Mouse (Mus musculus) spleen, postnatal 4 days (tissue): Measurements from ENCODE around the gene Golt1a.

Experiments used
- DNase-seq, 2 experiments: peaks; one replicate each; pipeline ENCODE4 v3.0.0; 2022; ENCODE audit warnings: low spot score in 2 of 2

Gene Golt1a

DNA sequence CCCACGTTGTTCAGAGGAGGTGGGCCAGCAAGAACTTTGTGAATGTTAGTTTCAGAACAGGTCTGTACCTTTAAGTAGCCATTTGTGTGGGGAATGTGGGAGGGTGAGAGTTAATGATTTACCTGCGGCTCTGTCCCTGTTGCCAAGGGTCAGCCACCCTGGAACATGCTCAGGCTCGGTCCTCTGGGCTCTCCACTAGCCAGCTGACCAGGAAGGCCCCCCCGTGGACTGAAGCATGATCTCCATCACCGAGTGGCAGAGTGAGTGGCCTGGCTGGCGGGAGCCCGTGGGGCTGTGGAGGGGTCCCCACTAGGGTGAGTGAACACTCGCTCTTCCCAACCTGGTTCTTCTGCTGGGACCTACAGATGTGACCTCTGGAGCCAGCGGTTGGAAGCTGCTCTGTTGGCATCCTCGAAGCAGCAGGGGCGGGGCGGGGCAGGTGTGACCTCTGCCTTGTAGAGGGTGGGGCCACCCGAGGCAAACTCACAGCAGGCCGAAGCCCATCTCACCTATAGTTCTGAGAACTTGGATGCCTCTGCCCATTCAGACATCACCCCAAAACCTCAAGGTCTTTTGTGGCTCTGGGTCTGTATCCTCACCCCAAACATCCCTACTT lies at the start of gene Golt1a:
Gene Golt1a (plus strand): TSS at position 149 of the 616 bp plus-strand sequence.
- no peak for DNase-seq

DNA sequence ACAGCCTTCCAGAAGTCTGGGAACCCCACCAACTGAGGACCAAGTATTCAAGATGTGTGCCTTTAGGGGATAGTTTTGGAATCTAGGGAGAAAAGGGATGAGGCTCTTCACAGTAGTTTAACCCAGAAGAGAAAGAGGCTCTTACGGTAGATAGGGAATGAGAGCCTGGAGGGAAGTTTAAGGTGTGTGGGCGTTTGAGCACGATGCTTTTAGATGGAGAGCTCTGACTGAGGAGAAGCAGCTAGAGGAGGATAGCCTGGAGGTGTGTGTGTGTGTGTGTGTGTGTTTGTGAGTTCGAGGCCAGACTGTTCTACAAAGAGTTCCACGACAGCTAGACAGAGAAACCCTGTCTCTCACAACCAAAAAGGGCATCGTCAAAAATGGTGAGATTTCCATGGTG lies 47.0 kb upstream of the Golt1a start:
- DNase-seq, result no peak

DNA sequence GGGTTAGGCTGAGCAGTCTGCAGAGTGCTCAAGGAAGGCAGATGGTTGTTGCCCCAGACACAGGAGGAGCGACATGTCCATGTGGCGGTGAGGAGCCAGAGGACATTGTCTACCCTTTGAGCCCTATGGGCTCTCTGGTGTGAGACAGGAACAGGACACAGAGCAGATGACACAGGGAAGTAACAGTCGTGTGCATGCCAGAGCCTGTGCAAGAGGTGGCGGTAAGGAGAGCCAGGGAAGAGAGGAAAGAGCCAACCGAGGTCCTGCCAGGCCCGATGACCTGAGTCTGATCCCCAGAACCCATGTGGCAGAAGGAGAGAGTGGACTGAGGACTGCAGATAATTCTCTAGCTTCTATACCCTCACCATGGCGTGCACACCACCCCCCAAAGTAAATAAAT lies 46.5 kb upstream of the Golt1a start:
- no peak for DNase-seq

DNA sequence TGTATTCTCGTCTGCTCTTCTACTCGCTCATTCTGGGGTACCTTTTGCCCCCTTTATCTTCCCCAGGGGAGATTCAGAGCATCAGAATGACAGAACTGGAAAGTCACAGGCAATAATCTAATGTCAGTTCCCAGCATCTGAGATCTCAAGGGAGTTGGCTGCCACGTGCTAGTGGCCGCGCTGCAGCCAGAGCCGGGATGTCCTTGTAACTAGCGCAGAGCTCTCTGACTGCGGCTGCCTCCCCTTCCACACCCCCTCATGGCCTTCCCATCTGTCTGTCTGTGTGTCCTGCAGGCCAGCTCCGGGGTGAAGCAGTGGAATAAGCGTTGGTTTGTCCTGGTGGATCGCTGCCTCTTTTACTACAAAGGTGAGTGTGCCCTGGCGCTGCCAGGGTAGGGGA lies 45.2 kb upstream of the Golt1a start:
- DNase-seq, result no peak

DNA sequence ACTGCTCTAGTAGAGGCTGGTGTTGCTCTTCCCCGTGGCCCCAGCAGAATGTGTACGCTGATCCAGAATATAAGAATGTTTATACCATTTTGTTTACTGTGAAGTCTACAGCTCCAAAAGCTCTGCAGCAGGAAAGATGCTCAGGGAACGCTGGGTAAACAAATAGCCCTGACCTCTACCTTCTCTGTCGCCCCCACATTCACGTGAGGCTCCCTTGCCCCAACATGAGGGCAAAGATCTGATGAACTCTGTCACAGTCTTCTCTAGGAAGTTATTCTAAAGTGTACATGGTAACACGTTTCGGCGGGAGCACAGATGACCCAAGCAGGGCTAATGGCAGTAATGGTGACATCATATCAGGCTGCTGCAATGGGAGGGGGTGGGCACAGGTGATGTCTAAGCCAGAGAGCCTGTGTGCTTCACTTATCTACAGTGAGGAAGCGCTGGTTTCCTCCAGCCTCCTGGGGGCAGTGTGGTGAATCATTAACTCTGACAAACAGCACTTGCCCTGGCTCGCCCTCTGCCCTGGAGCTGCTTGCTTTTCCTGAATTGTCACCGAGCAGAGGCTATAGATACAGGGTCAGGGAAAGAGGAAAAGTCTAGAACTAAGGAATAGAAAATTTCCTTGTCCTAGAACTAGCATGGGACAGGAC lies 44.4 kb upstream of the Golt1a start:
- no peak for DNase-seq

DNA sequence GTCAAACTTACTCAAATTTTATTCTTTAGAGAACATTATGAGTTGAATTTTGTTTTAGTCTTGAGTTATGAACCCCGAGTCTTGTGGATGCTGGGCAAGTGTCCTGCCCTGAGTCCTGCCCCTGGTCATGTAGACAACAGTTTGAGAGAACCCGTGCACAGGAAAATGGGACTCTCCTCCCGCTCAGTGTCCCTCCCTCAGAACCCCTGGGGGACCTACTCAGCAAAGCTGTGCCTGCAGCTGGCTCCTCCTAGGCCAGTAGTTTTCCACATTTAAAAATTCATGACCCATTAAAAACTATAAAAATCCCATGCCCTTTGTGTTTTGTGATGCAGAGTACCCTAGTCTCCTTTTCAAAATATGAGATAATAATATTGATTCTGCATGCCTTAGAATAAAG lies 42.5 kb upstream of the Golt1a start:
- no peak for DNase-seq

DNA sequence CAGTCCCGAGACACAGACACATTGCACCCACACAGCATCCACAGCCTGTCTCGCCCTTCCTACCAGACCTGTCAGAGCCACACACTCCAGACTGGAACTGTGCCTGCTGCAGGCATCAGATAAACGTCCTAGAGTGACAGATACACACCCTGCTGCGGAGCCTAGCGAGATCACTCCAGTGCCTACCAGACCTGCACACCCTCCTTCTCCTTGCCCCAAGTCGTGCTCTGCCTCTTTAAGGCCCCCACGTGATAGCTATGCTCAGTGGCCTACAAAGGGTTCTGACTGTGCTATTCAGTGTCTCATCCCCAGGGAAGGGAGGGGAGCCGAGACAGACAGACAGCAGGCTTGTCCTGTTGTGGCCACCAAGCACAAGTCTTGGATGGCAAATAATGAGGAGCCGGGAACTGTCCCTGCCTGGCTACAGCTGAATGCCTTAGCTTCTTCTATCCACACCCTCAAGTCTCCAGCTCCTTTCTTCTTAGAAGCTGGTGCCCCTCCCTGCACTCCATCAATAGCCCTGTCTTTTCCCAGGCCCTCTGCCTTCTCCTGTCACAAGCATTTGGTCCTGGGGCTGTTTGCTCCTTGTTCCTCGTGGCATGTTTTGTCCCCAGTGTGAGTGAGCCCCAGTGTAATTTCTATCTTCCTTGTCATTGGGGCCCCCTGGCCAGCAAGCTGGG lies 41.6 kb upstream of the Golt1a start:
- peak in 1 of 2 experiments; percentile 31 for DNase-seq

DNA sequence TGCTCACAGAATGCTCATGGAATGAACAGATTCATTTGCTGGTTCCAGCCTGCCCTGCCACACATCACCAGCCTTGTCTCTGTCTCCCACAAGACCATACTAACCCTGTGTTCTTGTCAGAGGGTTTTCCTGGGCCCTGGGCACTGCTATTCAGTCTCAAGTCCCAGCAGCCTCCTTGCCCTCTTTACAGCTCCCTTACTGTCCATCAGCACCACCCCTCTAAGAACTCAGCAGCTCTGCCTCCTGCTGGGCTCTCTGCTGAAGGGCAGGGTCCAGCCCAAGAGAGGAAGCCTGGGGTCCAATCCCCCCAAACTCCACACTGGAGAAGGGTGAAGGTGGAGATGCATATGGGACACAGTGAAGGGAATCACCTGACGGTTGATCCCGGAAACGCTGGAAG lies 41.1 kb upstream of the Golt1a start:
- DNase-seq, result no peak

DNA sequence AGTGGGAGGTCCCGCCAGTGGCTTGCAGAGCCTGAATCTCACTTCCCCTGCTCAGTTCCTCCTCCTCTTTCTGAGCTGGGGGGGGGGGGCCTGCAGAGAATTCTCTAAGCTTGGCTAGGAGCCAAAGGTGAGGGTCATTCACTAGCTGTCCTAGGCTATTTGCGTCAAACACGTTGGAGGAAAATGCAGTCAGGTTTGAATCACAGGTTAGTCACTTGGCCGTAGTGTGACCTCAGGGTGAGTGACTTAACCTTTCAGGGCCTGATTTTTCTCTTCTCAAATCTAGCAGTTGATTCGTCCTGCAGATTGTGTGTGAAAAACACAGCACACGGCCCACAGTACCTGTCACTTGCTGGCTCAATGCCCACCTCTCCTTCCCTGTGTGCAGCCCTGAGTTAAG lies 39.3 kb upstream of the Golt1a start:
- DNase-seq, result no peak

DNA sequence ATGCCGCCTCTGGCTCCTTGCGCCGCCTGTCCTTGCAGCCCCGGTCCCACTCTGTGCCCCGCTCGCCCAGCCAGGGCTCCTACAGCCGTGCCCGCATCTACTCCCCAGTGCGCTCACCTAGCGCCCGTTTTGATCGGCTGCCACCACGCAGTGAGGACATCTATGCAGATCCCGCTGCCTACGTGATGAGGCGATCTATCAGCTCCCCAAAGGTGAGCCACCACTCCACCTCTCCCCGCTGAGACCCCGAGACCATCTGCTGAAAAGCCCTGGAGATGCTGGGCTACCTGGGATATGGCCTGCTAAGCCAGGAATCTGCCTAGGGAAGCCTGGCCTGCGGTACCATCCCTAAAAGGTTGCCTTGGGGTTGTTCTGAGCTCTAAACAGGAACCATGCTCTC lies 35.4 kb upstream of the Golt1a start:
- no peak for DNase-seq

DNA sequence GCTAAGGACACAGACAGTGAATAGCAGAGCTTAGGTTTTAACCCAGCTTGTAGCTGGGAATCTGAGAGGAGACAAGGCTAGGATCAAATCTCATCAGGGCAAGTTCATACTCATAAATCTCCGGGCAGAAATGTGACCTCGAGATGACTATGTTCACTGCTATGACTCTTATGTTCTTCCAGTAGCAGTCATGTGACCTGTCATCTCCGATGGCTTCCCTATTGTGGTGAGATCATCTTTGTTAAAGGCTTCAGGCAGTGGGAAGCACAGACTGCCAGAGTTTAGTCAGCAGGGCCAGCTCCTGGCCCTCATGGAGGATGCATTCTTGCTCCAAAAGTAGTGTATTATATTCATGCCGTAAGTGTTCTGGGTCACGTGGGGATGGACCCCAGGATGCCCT lies 32.6 kb upstream of the Golt1a start:
- no peak for DNase-seq

DNA sequence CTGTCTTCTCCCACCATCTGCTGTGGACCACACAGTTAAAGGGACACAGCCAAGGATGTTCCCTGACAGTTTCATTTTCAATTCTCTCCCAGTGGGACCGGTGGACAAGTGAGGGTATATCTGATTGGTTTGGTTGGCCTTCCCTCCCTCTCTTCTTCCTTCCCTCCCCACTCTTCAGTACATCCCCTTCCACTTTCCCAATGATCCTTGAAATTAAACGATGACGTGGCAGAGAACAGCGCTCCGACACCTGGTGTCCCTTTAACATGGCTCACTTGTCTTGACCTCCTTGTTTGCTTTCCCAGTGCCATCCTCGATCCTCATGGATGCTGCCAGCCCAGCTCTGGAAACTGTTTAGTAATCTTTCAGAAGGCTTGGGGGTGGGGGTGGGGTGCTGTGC lies 31.1 kb upstream of the Golt1a start:
- DNase-seq, result no peak

DNA sequence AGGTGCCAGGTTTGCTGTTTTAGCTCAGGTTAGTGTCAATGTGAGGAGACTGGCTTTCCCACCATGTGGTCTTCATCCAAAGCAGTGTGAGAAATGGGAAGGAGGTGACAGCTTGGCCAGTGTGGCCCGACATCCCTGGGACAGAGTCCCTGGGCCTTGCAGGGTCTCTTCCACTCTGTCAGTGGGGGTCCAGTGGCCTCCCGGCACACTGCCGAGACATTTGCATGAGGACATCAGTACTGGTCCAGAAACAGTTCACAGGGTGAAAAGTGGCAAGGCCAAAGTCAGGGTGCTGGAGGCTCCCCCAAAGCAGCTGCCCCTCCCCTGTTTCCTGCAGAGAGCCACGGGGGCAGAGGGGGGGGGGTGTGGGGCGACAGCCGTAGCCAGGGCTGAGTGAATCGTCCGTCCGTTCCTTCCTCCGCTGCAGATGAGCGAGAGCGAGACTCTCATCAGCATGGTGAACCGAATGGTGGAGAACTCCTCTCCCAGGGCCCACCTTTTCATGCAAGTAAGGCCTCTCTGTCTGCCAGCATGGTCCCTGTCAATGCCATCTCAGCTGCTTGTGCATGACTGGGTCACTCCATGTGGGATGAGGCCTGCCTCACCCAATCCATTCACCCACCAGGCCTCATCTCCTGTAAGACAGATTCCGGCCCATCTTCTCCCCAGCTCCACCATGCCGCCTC lies 30.5 kb upstream of the Golt1a start:
- no peak for DNase-seq

DNA sequence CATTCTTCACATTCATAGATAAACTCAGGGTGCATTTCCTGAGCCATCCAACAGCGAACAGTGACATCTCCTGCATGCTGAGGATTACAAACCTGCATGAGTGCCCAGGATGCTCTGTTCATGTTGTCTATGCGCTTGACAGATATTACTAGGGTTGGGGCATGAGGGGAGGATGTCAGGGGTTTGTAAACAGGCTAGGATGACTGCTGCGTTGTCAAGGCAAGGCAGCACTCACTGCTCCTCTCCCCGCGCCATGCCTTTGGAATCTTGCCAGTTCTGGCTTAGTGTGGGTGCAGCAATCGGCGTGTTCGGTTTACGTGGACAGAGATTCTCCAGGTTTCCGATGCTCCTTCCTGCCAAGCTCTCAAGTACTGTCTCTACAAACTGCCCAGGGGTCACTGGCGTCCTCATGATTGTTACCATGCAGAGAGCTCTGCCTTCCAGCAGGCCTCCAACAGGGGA lies 29.9 kb upstream of the Golt1a start:
- no peak for DNase-seq

DNA sequence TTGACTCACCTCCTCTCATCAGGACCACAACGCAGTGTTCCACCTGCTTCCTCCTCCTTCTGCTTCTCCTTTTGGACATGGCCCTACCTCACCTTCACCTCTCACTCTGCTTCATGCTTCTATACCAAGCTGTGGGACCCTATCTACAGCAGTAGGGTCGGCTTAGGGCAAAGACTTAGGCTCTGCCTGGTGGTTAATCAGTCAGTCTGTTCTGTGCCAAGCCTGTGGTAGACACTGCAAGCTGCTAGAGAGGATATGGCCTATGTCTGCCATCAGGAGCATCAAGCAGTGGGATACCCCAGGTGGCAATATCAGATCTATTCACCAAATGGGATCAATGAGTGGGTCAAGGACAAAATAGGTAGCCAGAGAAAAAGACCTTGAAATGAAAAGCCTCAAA lies 29.1 kb upstream of the Golt1a start:
- no peak for DNase-seq

DNA sequence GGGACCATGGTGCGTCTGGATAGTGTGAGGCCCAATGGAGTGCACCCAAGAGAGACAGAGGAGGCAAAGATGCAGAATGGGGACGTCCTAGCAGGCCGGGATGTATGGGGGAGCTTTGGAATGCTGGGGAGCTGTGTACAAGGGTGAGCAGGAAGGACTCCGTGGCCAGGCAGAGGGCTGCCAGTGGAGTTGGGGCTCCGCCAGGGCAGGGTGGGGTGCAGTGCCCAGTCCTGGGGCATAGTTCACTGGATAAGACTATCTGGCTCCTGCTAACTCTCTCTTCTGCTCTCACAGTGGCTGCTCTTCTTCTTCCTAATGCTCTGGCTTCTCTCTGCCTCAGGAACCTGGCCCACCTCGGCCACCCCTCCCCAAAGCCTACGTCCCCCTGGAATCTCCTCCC lies 23.7 kb upstream of the Golt1a start:
- DNase-seq, result no peak

DNA sequence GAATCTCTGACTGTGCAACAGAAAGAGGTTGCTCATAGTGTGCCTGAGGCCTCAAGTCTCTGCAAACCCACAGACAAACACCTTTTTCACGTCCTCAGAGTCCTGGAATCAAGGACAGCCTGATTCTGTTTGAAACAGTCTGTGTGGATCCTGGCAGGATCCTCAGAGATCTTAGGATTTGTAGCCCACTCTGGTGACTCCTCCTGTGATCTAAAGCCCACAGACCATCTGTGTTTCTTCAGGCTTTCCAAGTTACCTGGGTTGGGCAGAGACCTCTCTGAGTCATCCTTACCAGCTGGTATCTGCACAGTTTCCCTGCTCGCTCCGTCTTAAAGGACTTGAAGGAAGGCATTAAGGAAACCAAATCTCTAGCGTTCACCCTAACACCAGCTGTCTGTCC lies 22.5 kb upstream of the Golt1a start:
- no peak for DNase-seq

DNA sequence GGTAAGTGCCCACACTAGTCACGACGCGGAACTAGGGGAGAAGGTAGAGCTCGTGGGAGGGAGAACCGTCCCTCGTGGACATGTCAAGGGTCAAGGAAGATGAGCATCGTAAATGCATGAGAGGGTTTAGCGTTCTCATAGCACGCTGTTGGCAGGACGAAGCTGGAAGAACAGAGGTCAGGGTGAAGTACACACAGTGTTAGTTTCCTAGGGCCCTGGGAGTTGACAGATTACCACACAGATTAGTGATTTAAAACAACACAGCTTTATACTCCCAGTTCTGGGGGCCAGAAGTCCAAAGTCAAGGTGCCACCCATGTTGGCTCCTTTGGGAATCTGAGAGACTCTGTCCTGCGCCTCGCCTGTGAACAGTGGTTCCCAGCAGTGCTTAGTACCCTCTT lies 21.7 kb upstream of the Golt1a start:
- no peak for DNase-seq

DNA sequence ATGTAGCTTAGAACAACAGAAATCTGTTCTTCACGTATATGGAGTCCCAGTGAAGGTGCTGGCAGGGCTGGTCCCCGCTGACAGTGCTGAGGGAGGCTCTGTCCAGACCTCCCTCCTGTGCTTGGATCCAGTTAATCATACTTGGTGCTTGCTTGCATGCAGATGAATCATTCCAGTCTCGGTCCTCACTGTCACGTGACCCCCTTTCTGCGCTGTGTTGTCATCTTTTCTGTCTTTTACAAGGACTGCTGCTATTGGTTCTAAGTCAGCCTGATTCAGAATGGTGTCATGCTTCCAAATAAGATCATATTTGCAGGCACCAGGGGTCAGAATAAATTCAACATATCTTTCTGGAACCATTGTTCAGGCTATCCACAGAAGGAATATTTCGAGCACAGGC lies 17.7 kb upstream of the Golt1a start:
- no peak for DNase-seq

DNA sequence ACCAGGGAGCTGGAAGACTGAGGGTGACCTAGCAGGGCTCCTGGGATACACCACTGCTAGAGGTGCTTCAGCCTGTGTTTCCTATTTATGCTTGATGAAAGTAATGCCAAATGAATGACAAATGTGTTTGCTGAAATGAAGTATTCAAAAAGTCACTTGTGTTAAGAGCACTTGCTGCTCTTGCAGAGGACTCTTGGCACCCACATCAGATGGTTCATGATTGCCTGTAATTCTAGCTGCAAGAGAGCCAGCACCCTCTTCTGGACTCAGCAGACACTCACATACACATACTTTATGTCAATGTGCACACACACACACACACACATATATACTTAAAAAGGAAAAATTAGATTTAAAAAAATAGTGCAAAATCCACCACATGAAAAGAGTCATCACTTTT lies 17.0 kb upstream of the Golt1a start:
- no peak for DNase-seq

DNA sequence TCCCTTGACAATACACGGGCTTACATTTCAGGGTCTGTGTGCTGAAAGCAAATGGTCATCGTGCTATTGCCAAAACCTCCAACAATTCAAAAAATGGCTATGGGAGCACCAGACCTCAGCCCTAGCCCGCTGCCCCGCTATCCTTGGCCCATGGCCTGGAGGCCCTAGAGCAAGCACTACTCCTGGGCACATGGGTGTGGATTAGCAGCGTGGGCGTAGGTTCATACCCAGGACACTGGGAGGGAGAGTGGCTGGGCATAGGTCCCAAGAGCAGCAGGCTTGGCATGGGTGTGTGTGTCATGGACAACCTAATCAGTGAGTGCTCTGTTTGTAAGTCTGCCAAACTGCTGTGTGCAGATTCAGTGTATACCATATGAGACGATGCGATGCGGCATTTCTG lies 13.2 kb upstream of the Golt1a start:
- DNase-seq, result no peak

DNA sequence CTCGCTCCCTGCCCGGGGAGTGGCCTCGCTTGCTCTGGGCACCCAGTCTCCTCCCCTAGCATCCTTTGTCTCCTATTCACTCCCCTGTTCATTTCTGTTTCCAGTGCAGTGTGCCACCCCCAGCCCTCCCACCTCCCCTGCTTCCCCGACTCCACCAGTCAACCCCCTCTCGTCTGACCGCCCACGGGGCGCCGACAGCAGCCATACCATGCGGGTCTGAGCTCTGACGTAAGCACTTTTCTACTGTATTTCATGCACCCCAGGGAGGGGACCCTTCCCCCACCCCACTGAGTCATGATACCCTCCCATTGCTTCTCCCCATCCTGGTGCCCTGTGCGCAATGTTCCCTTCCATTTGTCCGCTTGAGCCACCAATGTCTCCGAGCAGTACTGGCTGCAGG lies 10.8 kb upstream of the Golt1a start:
- no peak for DNase-seq

DNA sequence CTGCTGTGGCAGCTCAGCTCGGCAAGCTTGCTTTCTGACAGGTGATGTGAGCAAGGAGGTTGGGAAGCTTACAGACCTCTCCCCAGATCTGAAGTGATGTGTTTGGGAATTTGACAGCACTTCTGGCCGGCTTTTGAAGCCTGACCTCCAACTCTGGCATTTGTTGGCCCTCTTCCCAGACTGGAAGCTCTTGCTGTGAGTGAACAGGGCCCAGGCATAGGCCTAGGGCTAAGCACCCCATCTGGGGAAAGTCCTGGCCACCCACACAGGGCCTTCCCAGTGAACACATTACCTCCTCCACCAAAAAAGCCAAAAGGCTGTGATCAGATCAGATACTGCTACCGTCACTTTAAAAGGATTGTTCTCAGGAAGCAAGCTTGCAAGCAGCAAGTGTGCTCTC lies 7.1 kb upstream of the Golt1a start:
- DNase-seq, result no peak
